Mouse (Mus musculus) liver, embryonic 13.5 days (tissue): ENCODE measurements around the gene Igf2r. TPM values are rescaled to one million over a fixed set of nuclear protein-coding genes. Genes with fewer than 3 reads are reported as not detected.

ENCODE experiments used
- ATAC-seq: fragments of 200-750 bp; cut with Nextera tagmentation; 2 replicates; pipeline ENCODE4 v1.8.0; 2017; ENCODE audit warnings: low read depth, mild to moderate bottlenecking, moderate number of reproducible peaks, moderate library complexity
- DNase-seq: peaks from one replicate; pipeline ENCODE4 v3.0.0; 2022
- H3K27ac ChIP-seq: fragments of 300-500 bp; sonication (generic); 2 replicates; pipeline ENCODE4 v1.5.1; 2015; ENCODE audit warnings: moderate library complexity, mild to moderate bottlenecking, inconsistent platforms
- H3K27me3 ChIP-seq: fragments of 300-500 bp; sonication (generic); 2 replicates; pipeline ENCODE4 v1.6.1; 2015; ENCODE audit warnings: mild to moderate bottlenecking, inconsistent platforms
- H3K36me3 ChIP-seq: fragments of 300-500 bp; sonication (generic); 2 replicates; pipeline ENCODE4 v1.6.1; 2015; ENCODE audit warnings: mild to moderate bottlenecking, inconsistent platforms
- H3K4me1 ChIP-seq: fragments of 300-500 bp; sonication (generic); replicated peaks from 2 replicates; pipeline ENCODE4 v1.6.1; 2015; ENCODE audit warnings: inconsistent platforms
- H3K4me2 ChIP-seq: fragments of 300-500 bp; sonication (generic); 2 replicates; pipeline ENCODE4 v1.6.1; 2015; ENCODE audit warnings: inconsistent platforms, mild to moderate bottlenecking, moderate library complexity
- H3K4me3 ChIP-seq: fragments of 300-500 bp; sonication (generic); replicated peaks from 2 replicates; pipeline ENCODE4 v1.5.1; 2015; ENCODE audit warnings: mild to moderate bottlenecking, inconsistent platforms
- H3K9ac ChIP-seq: fragments of 300-500 bp; sonication (generic); 2 replicates; pipeline ENCODE4 v1.6.1; 2015; ENCODE audit warnings: mild to moderate bottlenecking, inconsistent platforms
- H3K9me3 ChIP-seq: fragments of 300-500 bp; sonication (generic); replicated peaks from 2 replicates; pipeline ENCODE4 v1.6.1; 2016; ENCODE audit warnings: inconsistent platforms
- WGBS: fragments of 180-500 bp; shearing (Covaris S2); methylation state at CpG from one replicate; pipeline ENCODE4 v1.1.7; 2015; ENCODE audit not compliant: insufficient replicate concordance; 5-methylcytosine and 5-hydroxymethylcytosine counted together
- polyA plus RNA-seq: library from polyadenylated mRNA; unstranded; fragments of >200 nt; fragmentation: Nextera tagmentation; extraction: Ambion mirVana; gene quantifications from 2 replicates; pipeline ENCODE4 v1.2.1, GENCODE M21; 2015

Gene Igf2r
- polyA plus RNA-seq, 1 experiment from 2014 or later, result 13.8 TPM

DNA sequence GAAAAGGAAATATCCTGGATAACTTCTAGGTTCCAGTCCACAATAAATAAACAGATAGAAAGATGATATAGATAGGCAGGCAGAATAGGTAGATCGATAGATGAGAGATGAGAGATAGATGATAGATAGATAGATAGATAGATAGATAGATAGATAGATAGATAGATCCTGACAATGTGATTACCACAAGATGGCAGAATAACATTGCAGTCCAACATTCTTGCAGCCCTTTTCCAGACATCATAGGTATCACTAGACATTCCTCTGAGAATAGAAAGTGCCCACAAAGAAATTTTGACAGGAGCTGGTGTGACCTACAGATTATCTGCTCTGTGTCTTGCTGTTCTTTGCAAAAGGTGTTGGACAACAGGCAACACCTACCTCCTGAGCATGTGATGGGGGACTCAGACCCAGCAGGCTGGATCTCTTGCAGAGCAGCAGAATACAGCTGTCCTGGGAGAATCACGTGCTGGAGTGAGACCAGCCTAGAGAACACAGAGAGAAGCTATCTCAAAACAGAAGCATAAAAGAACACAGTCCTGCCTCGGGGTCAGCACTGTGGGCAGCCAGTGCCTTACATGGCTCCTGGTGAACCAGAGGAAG, 28.1 kb upstream of the Igf2r start:
- Histone ChIP-seq H3K4me3 (no peak overlapping the region), H3K4me2 (no peak overlapping the region), H3K36me3 (no peaks in the 10 kb centered on the region), H3K9me3 (no peaks in the 10 kb centered on the region), H3K27ac (no peak overlapping the region), H3K4me1 (peaks cover 50% of the 10 kb centered on the region), H3K27me3 (no peaks in the 10 kb centered on the region), H3K9ac (no peak overlapping the region)
- DNase-seq, result no peak
- 47% methylated on average over 3 of the region's 3 CpGs for WGBS
- no peak for ATAC-seq

DNA sequence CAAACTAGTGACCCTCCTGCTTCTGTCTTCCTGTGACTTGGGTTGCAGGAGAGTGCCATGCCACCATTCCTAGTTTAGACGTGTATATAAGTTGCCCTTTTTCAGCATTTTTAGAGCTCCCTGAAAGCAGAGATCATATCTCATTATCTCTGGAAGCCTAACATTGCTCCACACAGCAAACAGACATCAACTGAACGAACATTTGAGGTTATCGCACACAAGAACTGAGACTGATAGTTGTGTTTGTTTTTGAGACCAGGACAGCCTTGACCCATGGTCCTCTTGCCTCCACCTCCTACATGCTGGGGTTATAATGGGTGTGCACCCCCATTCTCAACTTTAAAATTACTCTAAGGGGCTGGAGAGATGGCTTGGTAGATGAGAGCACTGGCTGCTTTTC, 27.2 kb upstream of the Igf2r start:
- no peak overlapping the region for H3K4me2 ChIP-seq
- H3K36me3 ChIP-seq, result no peaks in the 10 kb centered on the region
- peaks cover 58% of the 10 kb centered on the region for H3K4me1 ChIP-seq
- ATAC-seq, result peak; percentile 39
- no peaks in the 10 kb centered on the region for H3K9me3 ChIP-seq
- H3K4me3 ChIP-seq, result no peak overlapping the region
- 36% methylated on average over 3 of the region's 3 CpGs for WGBS
- peak overlapping the region; percentile 64 for H3K27ac ChIP-seq
- no peak for DNase-seq
- H3K9ac ChIP-seq, result no peak overlapping the region
- H3K27me3 ChIP-seq, result no peaks in the 10 kb centered on the region

GRCm38 (mm10) chr17:12793660-12794406, 24.4 kb upstream of the Igf2r start:
- Histone ChIP-seq H3K9ac (no peak overlapping the region), H3K36me3 (0 out of 2 replicates have a peak, but pooled peaks cover under 1% of the 10 kb centered on the region), H3K4me1 (peaks cover 73% of the 10 kb centered on the region), H3K27ac (peak overlapping the region; percentile 43; the same call in 1 of the 2 replicates), H3K9me3 (no peaks in the 10 kb centered on the region), H3K4me3 (no peak overlapping the region), H3K4me2 (no peak overlapping the region), H3K27me3 (no peaks in the 10 kb centered on the region)
- 27% methylated on average over 8 of the region's 8 CpGs for WGBS
- ATAC-seq, result no peak
- DNase-seq, result no peak

- Histone ChIP-seq H3K4me2 (peak overlapping the region; percentile 28; the same call in 1 of the 2 replicates), H3K9ac (no peak overlapping the region)
- WGBS, result 40% methylated on average over 11 of the region's 11 CpGs
Measured at GRCm38 (mm10) chr17:12792422-12793206, 23.1 kb upstream of the Igf2r start.

DNA sequence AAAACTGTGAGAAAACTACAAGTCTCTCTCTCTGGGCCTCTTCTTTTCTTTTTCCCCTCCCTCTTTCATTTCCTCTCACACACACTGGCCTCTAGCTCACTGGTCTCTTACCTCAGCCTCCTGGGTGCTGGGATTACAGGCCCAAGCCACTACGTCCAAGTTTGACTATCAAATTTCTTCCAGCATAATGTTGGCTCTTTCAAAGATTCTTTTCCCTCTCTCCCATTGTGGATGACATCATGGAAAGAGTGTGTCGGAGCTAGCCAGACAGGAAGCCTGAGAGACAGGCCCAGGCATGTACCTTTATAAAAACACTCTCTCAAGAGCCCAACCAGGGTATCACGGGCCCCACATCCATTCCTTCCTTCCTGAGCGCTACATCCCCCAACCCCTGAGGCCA, 22.0 kb upstream of the Igf2r start:
- 43% methylated on average over 4 of the region's 4 CpGs for WGBS
- DNase-seq (no peak), ATAC-seq (no peak)

More at GRCm38 (mm10) chr17:12792422-12793206, 23.1 kb upstream of the Igf2r start:
- DNase-seq (no peak), ATAC-seq (peak; percentile 82)
- no peaks in the 10 kb centered on the region for H3K9me3 ChIP-seq
- H3K36me3 ChIP-seq, result 0 out of 2 replicates have a peak, but pooled peaks cover 4% of the 10 kb centered on the region
- H3K4me1 ChIP-seq, result peaks cover 71% of the 10 kb centered on the region
- H3K4me3 ChIP-seq, result no peak overlapping the region
- peak overlapping the region; percentile 50 for H3K27ac ChIP-seq
- no peaks in the 10 kb centered on the region for H3K27me3 ChIP-seq

DNA sequence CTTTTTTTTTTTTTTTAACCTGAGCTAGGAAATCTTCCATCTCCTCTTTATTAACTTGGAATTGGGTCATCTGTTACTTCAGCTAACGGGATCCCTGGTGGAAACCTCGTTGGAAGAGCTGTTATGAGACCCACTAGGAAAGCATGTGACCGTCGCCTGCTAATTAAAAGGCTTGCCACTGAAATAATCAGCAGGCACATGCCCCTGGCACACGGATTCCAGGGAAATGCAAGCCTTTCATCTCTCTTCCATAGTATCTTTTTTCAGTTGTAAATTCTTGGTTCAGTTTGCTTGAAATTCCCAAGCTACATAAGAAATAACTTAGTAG, 21.6 kb upstream of the Igf2r start:
- H3K4me1 ChIP-seq, result peaks cover 59% of the 10 kb centered on the region
- H3K4me2 ChIP-seq, result no peak overlapping the region
- H3K9me3 ChIP-seq, result no peaks in the 10 kb centered on the region
- ATAC-seq, result no peak
- WGBS, result 44% methylated on average over 5 of the region's 5 CpGs
- peaks cover 10% of the 10 kb centered on the region; the same call in 1 of the 2 replicates for H3K36me3 ChIP-seq
- H3K27me3 ChIP-seq, result no peaks in the 10 kb centered on the region
- H3K9ac ChIP-seq, result no peak overlapping the region
- H3K4me3 ChIP-seq, result no peak overlapping the region
- peak overlapping the region; percentile 79 for H3K27ac ChIP-seq
- DNase-seq, result no peak

More for the DNA sequence above, 22.0 kb upstream of the Igf2r start:
- Histone ChIP-seq H3K4me1 (peaks cover 63% of the 10 kb centered on the region), H3K4me2 (no peak overlapping the region), H3K27ac (peak overlapping the region; percentile 79), H3K9ac (no peak overlapping the region), H3K36me3 (0 out of 2 replicates have a peak, but pooled peaks cover 7% of the 10 kb centered on the region), H3K4me3 (no peak overlapping the region), H3K27me3 (no peaks in the 10 kb centered on the region), H3K9me3 (no peaks in the 10 kb centered on the region)

DNA sequence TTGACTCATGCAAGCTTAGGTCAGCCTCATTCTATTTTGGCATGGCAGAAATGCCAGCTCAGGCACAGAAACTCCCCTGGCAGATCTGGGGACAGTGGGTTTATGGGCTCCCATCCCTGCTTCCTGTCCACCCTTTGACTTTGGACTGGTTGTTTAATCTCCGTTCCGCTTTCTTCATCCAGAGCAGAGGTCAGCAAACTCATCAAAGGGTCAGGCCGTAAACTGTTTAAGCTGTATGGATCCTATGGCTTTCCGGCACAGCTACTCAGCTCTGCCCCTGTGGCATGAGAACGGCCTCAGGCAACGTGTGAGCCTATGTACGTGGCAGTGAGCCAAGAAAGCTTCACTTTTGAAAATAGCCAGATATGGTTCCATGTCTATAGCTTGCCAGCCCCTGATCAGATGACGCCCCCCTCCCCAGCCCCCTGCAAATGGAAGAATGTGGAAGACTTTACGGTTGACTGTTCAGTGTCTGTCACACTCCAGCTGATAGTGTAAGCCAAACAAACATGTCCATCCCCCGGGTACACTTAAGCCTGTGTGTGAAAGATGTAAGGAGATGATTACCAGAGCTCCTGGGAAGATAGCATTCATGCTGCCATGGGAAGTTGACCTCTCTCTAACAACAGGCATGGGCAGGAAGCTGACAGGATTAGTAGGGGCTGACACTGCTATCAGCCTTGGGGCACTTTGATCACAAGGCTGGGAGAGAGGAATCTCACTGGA, 21.1 kb upstream of the Igf2r start:
- Histone ChIP-seq H3K4me2 (no peak overlapping the region), H3K36me3 (peaks cover 11% of the 10 kb centered on the region; the same call in 1 of the 2 replicates), H3K4me1 (peaks cover 58% of the 10 kb centered on the region), H3K9ac (no peak overlapping the region), H3K9me3 (no peaks in the 10 kb centered on the region), H3K4me3 (no peak overlapping the region), H3K27me3 (no peaks in the 10 kb centered on the region), H3K27ac (peak overlapping the region; percentile 79)
- 42% methylated on average over 10 of the region's 10 CpGs for WGBS
- DNase-seq (no peak), ATAC-seq (peak; percentile 62)

DNA sequence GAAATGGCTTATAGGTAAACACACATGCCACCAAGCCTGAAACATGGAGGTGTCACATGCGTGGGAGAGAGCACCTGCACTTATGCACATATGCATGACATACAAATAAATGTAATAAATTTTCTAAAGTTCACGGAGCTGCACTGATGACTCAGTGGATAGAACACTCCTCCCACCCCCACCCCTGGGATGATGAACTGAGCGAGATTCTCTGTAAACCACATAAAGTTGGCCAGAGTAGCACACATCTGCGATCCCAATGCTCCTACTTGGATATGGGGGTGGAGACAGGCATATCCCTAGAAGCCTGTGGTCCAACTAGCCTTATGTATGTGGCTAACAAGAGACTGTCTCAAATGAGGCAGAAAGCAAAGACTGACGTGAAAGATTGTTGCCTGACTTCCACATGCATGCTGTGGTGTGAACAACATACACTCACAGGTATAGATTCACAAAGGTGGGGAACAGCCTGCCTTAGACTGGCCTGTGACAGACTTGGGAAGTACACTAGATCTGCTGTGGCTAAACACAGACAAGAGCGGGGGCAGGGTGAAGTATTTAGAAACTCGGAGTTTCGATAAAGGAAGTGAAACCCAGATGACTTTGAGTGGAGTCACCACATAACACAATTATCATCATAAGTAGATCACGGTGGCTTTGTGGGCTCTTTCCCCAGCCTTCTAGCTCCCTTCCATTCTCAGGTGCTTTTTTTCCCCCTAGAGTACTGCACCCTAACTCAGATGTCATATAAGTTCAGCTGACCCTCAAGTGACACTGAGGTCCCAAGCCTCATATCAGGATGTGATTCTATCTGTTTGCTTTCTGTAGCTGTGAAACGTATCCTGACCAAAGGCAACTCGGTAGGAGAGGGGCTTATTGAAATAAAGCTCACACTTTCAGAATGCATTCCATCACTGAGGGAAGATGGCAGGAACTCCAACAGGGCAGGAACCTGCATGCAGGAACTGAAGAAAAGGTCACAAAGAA, 13.7 kb upstream of the Igf2r start:
- Histone ChIP-seq H3K9me3 (no peaks in the 10 kb centered on the region), H3K27ac (no peak overlapping the region), H3K4me3 (no peak overlapping the region), H3K27me3 (no peaks in the 10 kb centered on the region), H3K4me1 (peaks cover 52% of the 10 kb centered on the region), H3K9ac (peak overlapping the region; percentile 13; the same call in 1 of the 2 replicates), H3K4me2 (peak overlapping the region; percentile 28), H3K36me3 (peaks cover 7% of the 10 kb centered on the region)
- DNase-seq (no peak), ATAC-seq (no peak)
- 34% methylated on average over 11 of the region's 11 CpGs for WGBS

DNA sequence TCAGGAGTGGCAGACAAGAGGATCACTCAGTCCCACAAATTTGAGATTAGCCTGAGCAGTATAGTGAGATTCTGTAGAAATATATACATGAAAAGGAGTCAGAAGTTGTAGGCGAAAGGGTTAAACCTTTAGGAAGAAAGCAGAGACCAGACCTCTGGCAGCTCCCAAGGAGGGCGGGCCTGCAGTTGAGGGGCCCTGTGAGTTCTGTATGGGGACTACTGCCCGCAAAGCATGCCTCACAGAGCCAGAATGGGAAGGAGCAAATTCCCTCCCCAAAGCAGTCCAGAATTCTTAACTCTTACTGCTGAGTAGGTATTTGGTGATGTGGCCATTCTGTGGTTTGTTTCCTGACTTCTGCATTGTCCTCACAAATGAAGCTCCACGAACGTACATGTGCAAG, 11.6 kb upstream of the Igf2r start:
- DNase-seq, result peak; percentile 48

GRCm38 (mm10) chr17:12780125-12780524, 10.7 kb upstream of the Igf2r start:
- DNase-seq, result no peak
- Histone ChIP-seq H3K27ac (peak overlapping the region; percentile 73), H3K4me1 (peaks cover 52% of the 10 kb centered on the region), H3K9ac (no peak overlapping the region), H3K27me3 (no peaks in the 10 kb centered on the region), H3K4me2 (no peak overlapping the region), H3K9me3 (no peaks in the 10 kb centered on the region), H3K36me3 (peaks cover 13% of the 10 kb centered on the region), H3K4me3 (no peak overlapping the region)
- ATAC-seq, result no peak
- 41% methylated on average over 8 of the region's 8 CpGs for WGBS

More for the DNA sequence above, 11.6 kb upstream of the Igf2r start:
- Histone ChIP-seq H3K4me3 (0 out of 2 replicates have a peak overlapping the region, but pooled peaks have one; percentile 20), H3K27ac (peak overlapping the region; percentile 73), H3K4me2 (peak overlapping the region; percentile 53), H3K9ac (peak overlapping the region; percentile 43; the same call in 1 of the 2 replicates), H3K27me3 (no peaks in the 10 kb centered on the region), H3K36me3 (peaks cover 7% of the 10 kb centered on the region), H3K9me3 (no peaks in the 10 kb centered on the region), H3K4me1 (peaks cover 52% of the 10 kb centered on the region)
- WGBS, result 17% methylated on average over 5 of the region's 5 CpGs
- ATAC-seq, result peak; percentile 77
